Mouse (Mus musculus) liver, adult 2 months (tissue): Measurements from ENCODE around the gene Kcnk7. TPM values are rescaled to one million over a fixed set of nuclear protein-coding genes. Genes with fewer than 3 reads are reported as not detected.

Experiments used
- DNase-seq: peaks from one replicate; pipeline ENCODE4 v3.0.0-alpha.2; 2011; ENCODE audit warnings: low read depth, low spot score; ENCODE audit errors: extremely low read depth
- H3K27ac ChIP-seq: fragments of 200-500 bp; replicated peaks from 2 replicates; pipeline ENCODE4 v1.5.1; 2012; ENCODE audit warnings: low read depth, mild to moderate bottlenecking, control low read depth, inconsistent platforms, low read length; ENCODE audit not compliant: insufficient read depth
- H3K27me3 ChIP-seq: fragments of 200-500 bp; 2 replicates; pipeline ENCODE4 v1.6.1; 2012; ENCODE audit warnings: mild to moderate bottlenecking, moderate library complexity, low read length, inconsistent platforms; ENCODE audit not compliant: control insufficient read depth, insufficient read depth
- H3K36me3 ChIP-seq: fragments of 200-500 bp; 2 replicates; pipeline ENCODE4 v1.6.1; 2012; ENCODE audit warnings: low read length, inconsistent platforms; ENCODE audit not compliant: control insufficient read depth, insufficient read depth
- H3K4me1 ChIP-seq: fragments of 200-500 bp; 2 replicates; pipeline ENCODE4 v1.6.1; 2011; ENCODE audit warnings: low read length; ENCODE audit not compliant: control insufficient read depth, insufficient read depth
- H3K4me3 ChIP-seq: fragments of 200-500 bp; 2 replicates; pipeline ENCODE4 v1.5.1; 2011; ENCODE audit warnings: low read depth, mild to moderate bottlenecking, control low read depth, low read length, moderate library complexity; ENCODE audit not compliant: insufficient read depth
- H3K79me2 ChIP-seq: fragments of 200-500 bp; 2 replicates; pipeline ENCODE4 v1.6.1; 2012; ENCODE audit warnings: inconsistent platforms, mild to moderate bottlenecking, low read length, moderate library complexity; ENCODE audit not compliant: control insufficient read depth, insufficient read depth
- H3K9ac ChIP-seq: fragments of 200-500 bp; 2 replicates; pipeline ENCODE4 v1.6.1; 2012; ENCODE audit warnings: low read depth, mild to moderate bottlenecking, control low read depth, inconsistent platforms, low read length
- CTCF ChIP-seq: fragments of 200-500 bp; IDR thresholded peaks from 2 replicates; pipeline ENCODE4 v1.5.1; 2011; ENCODE audit warnings: low read depth, low read length, control low read depth
- POLR2A ChIP-seq: fragments of 200-500 bp; IDR thresholded peaks from 2 replicates; pipeline ENCODE4 v1.6.1; 2011; ENCODE audit warnings: low read length, control low read depth; ENCODE audit not compliant: insufficient read depth; ENCODE audit errors: extremely low read depth
- WGBS: fragments of 180-500 bp; shearing (Covaris S2); methylation state at CpG from one replicate; pipeline ENCODE4 v1.1.7; 2018; 5-methylcytosine and 5-hydroxymethylcytosine counted together
- polyA plus RNA-seq: library from polyadenylated mRNA; depleted of rRNA; stranded (reverse); fragments of >200 nt; gene quantifications from 2 replicates; pipeline ENCODE4 v1.2.3, GENCODE M21; 2012
- total RNA-seq: library from RNA; depleted of rRNA; stranded (reverse); fragments of >200 nt; gene quantifications from 2 replicates; pipeline ENCODE4 v1.2.3, GENCODE M21; 2014

The Kcnk7 gene
- total and polyA plus RNA-seq, 2 experiments = not detected

DNA sequence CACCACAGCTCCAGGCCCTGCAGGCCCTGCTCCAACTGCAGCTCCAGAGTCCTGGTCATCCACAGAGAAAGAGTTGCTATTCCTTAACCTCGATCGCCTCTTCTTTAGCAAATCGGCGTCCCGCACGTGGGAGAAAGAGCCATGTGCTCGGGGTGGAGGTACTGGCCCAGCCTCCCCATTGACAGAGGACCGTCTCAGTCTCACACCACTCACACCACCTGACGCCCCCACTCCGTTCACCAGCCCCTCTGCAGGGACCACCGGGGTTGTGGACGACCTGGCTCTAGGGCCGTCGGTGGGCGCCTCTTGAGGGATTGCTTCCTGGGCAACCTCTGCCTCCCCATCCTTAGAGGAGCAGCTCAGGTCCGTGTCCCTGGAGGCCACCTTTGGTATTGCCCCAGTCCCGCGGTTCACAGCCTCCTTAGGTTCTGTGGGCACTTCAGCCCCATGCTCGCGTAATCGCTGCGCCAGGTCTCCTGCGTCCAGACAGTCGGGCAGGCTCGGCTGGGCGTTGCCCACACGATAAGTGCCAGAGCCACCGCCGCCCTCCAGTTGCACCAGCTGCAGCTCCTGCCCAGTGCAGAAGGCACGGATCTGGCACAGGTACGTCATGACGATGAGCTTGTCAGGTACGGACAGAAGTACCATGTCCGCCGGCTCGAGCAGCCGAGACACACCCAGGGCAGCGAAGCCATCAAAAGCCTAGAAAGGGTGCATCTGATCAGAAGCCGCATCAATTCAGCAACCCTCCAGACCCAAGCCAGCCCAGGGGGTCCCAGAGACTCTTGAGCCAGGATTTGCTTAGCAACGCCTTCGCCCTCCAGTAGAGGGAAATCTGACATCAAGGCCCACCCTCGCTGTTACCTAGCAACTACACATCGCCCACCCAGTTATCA, 11.9 kb downstream of the Kcnk7 start:
- Histone ChIP-seq H3K79me2 (no peaks in the 10 kb centered on the region), H3K4me1 (0 out of 2 replicates have a peak, but pooled peaks cover 3% of the 10 kb centered on the region), H3K36me3 (peaks cover 2% of the 10 kb centered on the region; the same call in 1 of the 2 replicates), H3K27me3 (no peaks in the 10 kb centered on the region), H3K27ac (no peak overlapping the region), H3K4me3 (no peak overlapping the region), H3K9ac (no peak overlapping the region)
- TF ChIP-seq CTCF (peak; percentile 29; the same call in 1 of the 2 replicates), POLR2A (no peak)
- WGBS = 45% methylated on average over 43 of the region's 43 CpGs
- no peak for DNase-seq

DNA sequence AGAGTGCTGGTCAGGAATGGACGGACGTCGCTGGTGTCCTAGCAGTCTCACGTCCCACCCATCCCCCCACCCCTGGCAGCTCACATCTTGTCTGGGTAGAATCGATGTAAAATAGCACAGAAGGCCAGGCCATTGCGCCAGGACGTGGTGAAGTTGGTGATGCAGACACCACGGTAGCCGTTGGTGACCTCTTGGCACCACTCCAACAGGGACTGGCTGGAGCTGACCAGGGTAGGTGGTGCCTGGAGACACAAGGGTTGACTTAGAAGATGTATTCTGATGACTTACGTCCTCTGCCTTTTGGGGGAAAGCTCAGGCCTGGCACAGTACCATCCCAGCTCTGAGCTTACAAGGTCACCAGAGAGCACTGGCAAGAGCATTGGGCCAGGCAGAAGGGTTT, 12.8 kb downstream of the Kcnk7 start:
- WGBS = 35% methylated on average over 10 of the region's 10 CpGs
- peak; percentile 40 for DNase-seq
- TF ChIP-seq CTCF = no peak
- no peak for TF ChIP-seq POLR2A
- Histone ChIP-seq H3K4me3 (no peak overlapping the region), H3K27ac (no peak overlapping the region), H3K36me3 (peaks cover 2% of the 10 kb centered on the region; the same call in 1 of the 2 replicates), H3K4me1 (0 out of 2 replicates have a peak, but pooled peaks cover 3% of the 10 kb centered on the region), H3K79me2 (no peaks in the 10 kb centered on the region), H3K9ac (no peak overlapping the region), H3K27me3 (no peaks in the 10 kb centered on the region)

DNA sequence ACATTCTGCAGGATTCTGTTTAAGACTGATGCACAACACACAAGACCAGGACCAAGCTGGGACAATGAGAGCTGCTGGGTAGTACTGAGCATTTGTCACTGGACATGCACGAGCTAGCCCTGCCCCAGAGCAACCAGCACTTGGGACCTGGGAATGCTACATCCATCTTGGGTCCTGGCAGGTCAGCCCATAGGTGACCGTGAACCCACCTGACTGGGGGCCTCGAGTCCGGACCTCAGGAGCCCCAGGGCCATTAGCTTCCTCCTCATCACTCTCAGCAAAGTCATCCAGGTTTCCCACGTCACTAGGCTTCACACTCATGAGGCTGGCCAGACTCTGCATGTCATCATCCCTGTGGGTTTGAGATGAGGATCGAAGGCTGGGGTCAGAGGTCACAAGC, 17.1 kb downstream of the Kcnk7 start:
- no peak overlapping the region for H3K27ac ChIP-seq
- no peak for DNase-seq
- no peaks in the 10 kb centered on the region for H3K27me3 ChIP-seq
- no peak for TF ChIP-seq POLR2A
- no peak for TF ChIP-seq CTCF
- H3K9ac ChIP-seq = no peak overlapping the region
- peaks cover 2% of the 10 kb centered on the region; the same call in 1 of the 2 replicates for H3K36me3 ChIP-seq
- no peak overlapping the region for H3K4me3 ChIP-seq
- peaks cover 6% of the 10 kb centered on the region for H3K4me1 ChIP-seq
- H3K79me2 ChIP-seq = no peaks in the 10 kb centered on the region
- 94% methylated on average over 6 of the region's 6 CpGs for WGBS

DNA sequence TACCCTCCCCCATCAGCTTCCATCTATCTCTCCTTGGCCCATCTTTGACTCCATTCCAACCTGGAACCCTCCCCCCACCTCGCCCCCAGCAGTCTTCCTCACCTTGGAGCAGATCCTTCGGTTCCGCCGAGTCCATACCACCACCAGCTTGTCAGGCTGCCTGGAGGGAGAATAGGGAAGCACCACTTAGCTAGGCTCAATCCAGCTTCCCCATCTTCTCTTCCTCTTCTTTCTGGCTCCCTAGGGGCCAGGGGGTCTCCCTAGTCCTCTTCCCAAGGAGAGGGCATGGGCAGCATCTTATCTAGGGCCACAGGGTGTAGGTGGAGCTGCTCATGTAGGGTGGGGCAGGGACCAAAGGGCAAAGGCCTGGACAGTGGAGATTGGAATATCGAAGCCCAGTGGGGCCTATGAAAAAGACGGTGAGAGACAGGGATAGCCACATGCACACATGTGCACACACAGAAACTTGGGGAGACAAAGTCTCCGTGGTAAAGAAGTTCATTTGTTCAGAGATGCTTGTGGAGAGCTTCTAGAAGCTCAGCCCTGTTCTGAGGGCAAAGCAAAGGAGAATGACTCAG, 18.8 kb downstream of the Kcnk7 start:
- TF ChIP-seq CTCF (no peak), POLR2A (no peak)
- Histone ChIP-seq H3K79me2 (no peaks in the 10 kb centered on the region), H3K27me3 (no peaks in the 10 kb centered on the region), H3K27ac (no peak overlapping the region), H3K9ac (no peak overlapping the region), H3K4me1 (peaks cover 8% of the 10 kb centered on the region), H3K36me3 (peaks cover 2% of the 10 kb centered on the region; the same call in 1 of the 2 replicates), H3K4me3 (no peak overlapping the region)
- 82% methylated on average over 7 of the region's 7 CpGs for WGBS
- DNase-seq = no peak

DNA sequence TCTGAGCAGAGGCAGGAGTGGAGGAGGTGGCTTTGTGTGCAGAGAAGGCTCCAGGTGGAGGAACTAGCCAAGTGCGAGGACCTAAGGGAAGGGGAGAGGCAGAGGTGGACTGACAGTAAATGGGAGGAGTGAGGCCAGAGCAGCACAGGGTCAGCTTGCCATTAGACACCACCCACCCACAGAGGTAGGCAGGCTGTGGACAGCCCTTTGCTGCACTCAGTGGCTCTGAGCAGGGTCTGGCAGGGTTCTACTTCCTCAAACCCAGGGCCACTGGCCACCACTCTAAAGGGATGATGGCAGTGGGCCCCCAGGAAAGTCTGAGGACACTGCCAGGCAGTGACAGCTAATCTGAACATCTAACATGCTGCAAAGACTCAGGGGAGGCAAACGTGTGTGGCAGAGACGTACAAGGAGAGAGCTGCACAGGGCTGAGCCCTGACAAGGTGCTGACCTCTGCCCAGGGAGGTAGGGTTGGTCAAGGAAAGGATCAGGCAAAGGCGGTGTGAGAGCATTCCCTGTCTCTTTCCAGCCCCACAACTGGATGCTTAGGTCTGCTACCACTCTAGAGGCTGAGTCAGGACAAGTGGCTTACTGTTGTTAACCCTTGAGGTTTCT, 19.9 kb downstream of the Kcnk7 start:
- TF ChIP-seq POLR2A = no peak
- no peak for TF ChIP-seq CTCF
- DNase-seq = no peak
- Histone ChIP-seq H3K27ac (peak overlapping the region; percentile 77), H3K36me3 (peaks cover 2% of the 10 kb centered on the region; the same call in 1 of the 2 replicates), H3K27me3 (no peaks in the 10 kb centered on the region), H3K9ac (0 out of 2 replicates have a peak overlapping the region, but pooled peaks have one; percentile 0), H3K79me2 (no peaks in the 10 kb centered on the region; the same call in 1 of the 2 replicates), H3K4me3 (no peak overlapping the region), H3K4me1 (peaks cover 14% of the 10 kb centered on the region)
- WGBS = 65% methylated on average over 4 of the region's 4 CpGs
